Mouse (Mus musculus): ENCODE measurements around the gene Plgrkt. TPM values are rescaled to one million over a fixed set of nuclear protein-coding genes. Genes with fewer than 3 reads are reported as not detected.

Gene Plgrkt
- 299 TPM for polyA plus RNA-seq (2017; shearing (Covaris generic))

DNA sequence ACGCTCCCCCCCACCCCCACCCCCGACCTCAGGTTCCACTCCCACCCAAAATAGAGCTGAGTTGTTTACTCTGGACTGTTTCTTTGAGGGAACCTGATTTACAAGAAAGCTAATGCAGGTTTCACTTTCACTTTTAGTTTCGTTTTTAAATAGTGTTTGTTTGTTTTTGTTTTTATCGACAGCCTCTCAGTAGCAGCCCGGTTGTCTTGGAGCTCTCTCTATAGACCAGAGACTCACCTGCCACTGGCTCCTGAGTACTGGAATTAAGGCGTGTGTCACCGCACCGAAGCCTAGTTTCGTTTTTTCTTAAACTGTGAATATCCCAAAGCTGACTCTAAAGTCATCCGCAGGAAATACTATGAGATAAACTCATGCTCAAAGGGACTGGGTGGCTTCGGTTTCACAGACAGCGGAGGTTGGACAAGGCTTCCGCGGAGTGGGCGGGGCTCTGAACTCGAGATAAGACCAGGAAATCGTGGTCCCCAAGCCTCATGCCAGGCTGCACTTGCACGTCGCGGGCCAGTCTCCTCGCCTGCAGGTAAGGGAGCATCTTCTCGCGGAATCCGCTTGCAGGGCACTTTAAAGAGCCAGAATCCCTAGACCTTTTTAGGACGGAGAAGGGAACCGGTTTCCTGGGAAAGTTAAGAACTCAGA, at the start of gene Plgrkt, which contains the start of gene Cd274:
Gene Plgrkt, minus strand, starts transcription at position 422 of the 654 bp plus-strand sequence.
Gene Cd274, plus strand, starts transcription at position 487 of the 654 bp plus-strand sequence.

DNA sequence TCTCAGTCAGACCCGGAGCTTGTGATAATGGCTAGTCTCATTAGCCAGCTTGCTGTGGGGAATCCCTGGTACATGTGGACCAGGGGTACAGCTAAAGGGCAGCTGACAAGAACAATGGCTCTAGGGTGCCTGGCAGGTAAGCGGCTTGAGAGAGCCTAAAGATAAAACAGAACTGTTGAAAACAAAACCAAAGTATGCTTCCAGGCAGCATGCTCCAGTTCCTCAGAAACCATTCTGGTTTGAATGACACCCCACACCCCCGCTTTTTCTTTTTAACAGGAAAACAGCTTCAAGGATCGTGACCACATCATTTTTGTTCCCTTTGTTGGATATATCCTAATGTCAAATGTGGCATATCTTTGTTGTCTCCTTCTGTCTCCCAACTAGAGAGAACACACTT, 43.4 kb upstream of the Plgrkt start, which contains the start of gene Pdcd1lg2:
Gene Pdcd1lg2, plus strand, starts transcription at position 301 of the 400 bp plus-strand sequence.

DNA sequence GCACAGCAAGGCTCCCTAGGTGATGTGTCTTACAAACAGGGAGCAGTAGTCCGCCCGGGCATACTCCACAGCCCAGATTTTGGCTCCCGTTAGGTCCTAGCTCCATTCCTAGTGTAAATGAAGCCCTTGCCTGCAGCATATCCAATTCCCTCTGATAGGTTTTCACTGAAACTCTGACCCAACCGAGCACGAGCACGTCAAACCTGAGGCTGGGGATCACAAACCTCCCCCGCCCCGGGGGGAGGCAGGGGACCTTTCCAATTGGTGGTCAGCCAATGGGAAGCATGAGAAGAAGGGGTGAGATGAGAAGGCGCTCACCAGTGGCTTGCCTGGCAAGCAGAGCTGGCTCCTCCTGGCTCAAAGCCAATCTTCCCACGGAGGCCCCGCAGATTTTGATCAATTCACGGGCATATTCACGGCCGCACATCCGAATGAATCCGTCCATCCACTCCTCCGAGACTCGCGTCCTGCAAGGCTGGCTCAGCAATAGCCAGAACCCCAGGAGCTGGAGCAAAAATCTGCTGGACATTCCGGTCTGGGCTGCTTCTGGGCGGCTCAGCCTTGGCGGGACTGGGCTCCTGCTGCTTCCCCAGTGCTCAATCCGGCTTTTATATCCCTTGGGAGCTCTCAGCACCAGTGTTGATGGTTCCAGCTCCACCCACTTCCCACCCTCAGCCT, 33.0 kb downstream of the Plgrkt start, which contains the start of gene Rln1:
Gene Rln1, minus strand, starts transcription at position 603 of the 678 bp plus-strand sequence.

DNA sequence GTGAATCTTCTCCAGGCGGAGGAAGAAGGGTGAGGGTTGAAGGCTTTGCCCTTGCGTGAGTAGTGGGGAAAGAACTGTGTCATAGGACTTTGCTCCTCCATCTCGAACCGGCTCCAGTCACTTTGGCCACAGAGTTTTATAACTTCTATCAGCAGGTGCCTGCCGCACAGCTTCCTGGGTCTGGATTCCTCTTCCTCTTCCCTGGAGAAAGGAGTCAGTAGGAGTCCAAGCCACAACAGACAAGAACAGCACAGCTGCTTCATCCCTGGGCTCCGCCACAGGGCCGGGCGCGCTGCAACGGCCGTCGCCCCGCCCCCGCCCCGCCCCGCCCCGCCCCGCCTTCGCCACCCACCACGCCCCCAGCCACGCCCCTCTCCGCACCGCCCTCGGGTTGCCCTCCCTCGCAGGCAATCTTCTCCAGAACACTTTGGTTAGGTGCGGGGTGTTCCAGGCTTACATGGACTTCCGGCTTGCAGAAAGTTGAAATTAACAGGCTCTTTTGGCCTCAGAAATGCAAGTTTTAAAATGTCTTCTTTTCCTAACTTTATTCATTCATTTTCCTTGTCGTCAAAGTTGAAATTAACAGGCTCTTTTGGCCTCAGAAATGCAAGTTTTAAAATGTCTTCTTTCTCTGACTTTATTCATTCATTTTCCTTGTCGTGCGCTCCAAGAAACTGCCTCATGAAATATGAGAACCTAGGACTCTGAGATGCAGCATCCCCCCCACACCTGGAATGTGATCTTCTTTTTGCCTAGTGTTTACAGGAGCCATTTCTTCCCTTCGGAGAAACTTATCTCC, 41.9 kb downstream of the Plgrkt start, which contains the start of gene Insl6:
Gene Insl6, minus strand, starts transcription at position 304 of the 799 bp plus-strand sequence.

Other genes starting within 250 kb of the Plgrkt start
- gene Jak2, start 115.6 kb downstream of the Plgrkt start, polyA plus RNA-seq (2017; shearing (Covaris generic)), result 10.5 TPM
- gene Insl6, start 42.0 kb downstream of the Plgrkt start, polyA plus RNA-seq (2017; shearing (Covaris generic)), result 24.9 TPM
- gene Rln1, start 32.7 kb downstream of the Plgrkt start, polyA plus RNA-seq (2017; shearing (Covaris generic)), result not detected
- gene Cd274, start 65 bp upstream of the Plgrkt start, polyA plus RNA-seq (2017; shearing (Covaris generic)), result 61.8 TPM
- 21.1 TPM for gene Pdcd1lg2, start 43.5 kb upstream of the Plgrkt start, polyA plus RNA-seq (2017; shearing (Covaris generic))
- 1.9 TPM for gene Ric1, start 154.9 kb upstream of the Plgrkt start, polyA plus RNA-seq (2017; shearing (Covaris generic))